Mouse (Mus musculus) kidney, postnatal 0 days (tissue): ENCODE results near the gene Dctpp1. TPM values are rescaled to one million over a fixed set of nuclear protein-coding genes. Genes with fewer than 3 reads are reported as not detected.

Experiments used
- ATAC-seq: fragments of 200-750 bp; cut with Nextera tagmentation; replicated peaks from 2 replicates; pipeline ENCODE4 v1.8.0; 2017; ENCODE audit warnings: low read depth, moderate number of reproducible peaks, moderate TSS enrichment, moderate library complexity; ENCODE audit not compliant: low FRiP score
- DNase-seq: peaks from one replicate; pipeline ENCODE4 v3.0.0-alpha.2; 2016; ENCODE audit warnings: low spot score
- H3K27ac ChIP-seq: fragments of 300-500 bp; sonication (generic); 2 replicates; pipeline ENCODE4 v1.5.1; 2014; ENCODE audit warnings: mild to moderate bottlenecking
- H3K27me3 ChIP-seq: fragments of 300-500 bp; sonication (generic); 2 replicates; pipeline ENCODE4 v1.6.1; 2014; ENCODE audit warnings: low read length, mixed read lengths; ENCODE audit not compliant: insufficient read depth
- H3K36me3 ChIP-seq: fragments of 300-500 bp; sonication (generic); 2 replicates; pipeline ENCODE4 v1.6.1; 2014; ENCODE audit warnings: low read length, mixed read lengths; ENCODE audit not compliant: insufficient read depth
- H3K4me1 ChIP-seq: fragments of 300-500 bp; sonication (generic); replicated peaks from 2 replicates; pipeline ENCODE4 v1.6.1; 2014; ENCODE audit warnings: antibody characterized with exemption, low read length, mixed read lengths; ENCODE audit not compliant: insufficient read depth
- H3K4me2 ChIP-seq: fragments of 300-500 bp; sonication (generic); 2 replicates; pipeline ENCODE4 v1.6.1; 2014; ENCODE audit warnings: mild to moderate bottlenecking, low read length, moderate library complexity, mixed read lengths
- H3K4me3 ChIP-seq: fragments of 300-500 bp; sonication (generic); replicated peaks from 2 replicates; pipeline ENCODE4 v1.5.1; 2014; ENCODE audit warnings: low read depth, low read length
- H3K9ac ChIP-seq: fragments of 300-500 bp; sonication (generic); 2 replicates; pipeline ENCODE4 v1.6.1; 2014; ENCODE audit warnings: low read depth, low read length
- H3K9me3 ChIP-seq: fragments of 300-500 bp; sonication (generic); replicated peaks from 2 replicates; pipeline ENCODE4 v1.6.1; 2016; ENCODE audit warnings: low read length, inconsistent platforms, mixed read lengths
- CTCF ChIP-seq: IDR thresholded peaks from 2 replicates; pipeline ENCODE4 v1.5.1; 2016; ENCODE audit warnings: antibody characterized with exemption, low read depth, mild to moderate bottlenecking, moderate library complexity
- WGBS: fragments of 180-500 bp; shearing (Covaris S2); extraction: QIAGEN DNeasy Blood & Tissue Kit; methylation state at CpG from one replicate; pipeline ENCODE4 v1.1.7; 2014; 5-methylcytosine and 5-hydroxymethylcytosine counted together
- polyA plus RNA-seq: library from polyadenylated mRNA; unstranded; fragments of >200 nt; fragmentation: Nextera tagmentation; extraction: Ambion mirVana; gene quantifications from 2 replicates; pipeline ENCODE4 v1.2.1, GENCODE M21; 2015

Dctpp1 gene
- 146 and 157 TPM in 2 replicates for polyA plus RNA-seq

DNA sequence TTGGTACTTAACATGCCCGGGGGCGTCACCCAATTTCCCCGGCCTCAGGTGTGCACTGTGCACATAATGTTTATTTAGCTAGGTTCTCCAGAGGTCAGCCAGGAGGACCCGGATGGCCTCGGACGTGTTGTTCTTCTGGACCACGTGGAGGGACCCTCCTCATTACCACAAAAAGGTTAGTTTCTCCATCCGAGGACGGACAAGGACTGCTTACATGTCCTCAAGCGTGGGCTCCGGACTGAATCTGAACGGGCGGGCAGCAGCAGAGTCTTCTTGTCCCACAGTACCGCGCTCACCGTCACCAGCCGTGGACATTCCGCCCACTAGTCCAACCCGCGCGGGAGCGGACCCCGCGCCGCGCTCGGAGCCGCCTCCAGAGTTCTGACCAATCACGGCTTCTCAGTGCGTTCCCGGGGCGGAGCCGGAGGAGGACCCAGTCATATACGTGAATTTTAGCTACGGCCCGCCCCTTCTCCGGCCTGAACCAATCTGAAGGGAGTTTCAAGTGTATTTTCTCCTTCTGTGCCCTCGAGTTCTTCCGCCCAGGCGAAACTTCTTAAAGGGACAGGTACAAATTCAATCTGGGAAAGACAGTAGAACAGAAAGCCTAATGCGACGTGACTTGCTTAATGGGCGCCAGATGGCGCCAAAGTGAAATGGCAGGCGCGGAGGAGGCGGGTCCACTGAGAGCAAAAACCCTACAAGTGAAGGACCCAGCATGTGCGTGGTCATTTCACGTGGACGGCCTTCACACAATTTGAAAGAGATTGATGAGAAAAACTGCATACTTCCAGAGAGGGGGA, at the start of gene Dctpp1:
Dctpp1 (minus strand) TSS at position 401 of the 803 bp plus-strand sequence.
- H3K27ac ChIP-seq = no peak within 1 kb of the TSS
- no peaks in the 10 kb centered on the region for H3K9me3 ChIP-seq
- H3K9ac ChIP-seq = peak within 1 kb of the TSS; percentile 56
- DNase-seq (peak; percentile 100), ATAC-seq (peak; percentile 95)
- H3K4me2 ChIP-seq = peak within 1 kb of the TSS; percentile 77
- H3K27me3 ChIP-seq = no peaks in the 10 kb centered on the region
- WGBS = under 1% methylated on average over 50 of the region's 50 CpGs
- no peaks in the 10 kb centered on the region for H3K36me3 ChIP-seq
- peaks cover 7% of the 10 kb centered on the region; the same call in 1 of the 2 replicates for H3K4me1 ChIP-seq
- TF ChIP-seq CTCF = peak; percentile 97
- H3K4me3 ChIP-seq = peak within 1 kb of the TSS; percentile 54

DNA sequence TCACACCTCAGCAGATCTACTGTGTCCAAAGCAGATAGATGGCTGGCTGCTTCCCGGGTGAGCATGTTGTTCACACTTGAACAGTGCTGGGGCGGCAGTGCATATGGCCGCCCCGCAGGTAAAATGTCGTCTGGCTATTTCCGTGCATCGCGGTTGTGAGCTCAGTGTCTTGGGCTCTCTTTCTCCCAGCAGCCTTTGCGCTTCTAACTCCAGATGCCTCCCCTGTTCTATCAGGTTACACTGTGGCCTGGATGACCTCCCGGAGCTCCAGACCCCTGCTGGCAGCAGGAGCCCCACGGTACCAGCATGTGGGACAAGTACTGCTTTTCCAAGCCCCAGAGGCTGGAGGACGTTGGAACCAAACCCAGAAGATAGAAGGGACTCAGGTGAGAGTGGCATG, 49.4 kb upstream of the Dctpp1 start:
- H3K4me1 ChIP-seq = no peaks in the 10 kb centered on the region
- H3K4me2 ChIP-seq = no peak overlapping the region
- no peak overlapping the region for H3K27ac ChIP-seq
- DNase-seq (no peak), ATAC-seq (no peak)
- no peaks in the 10 kb centered on the region for H3K27me3 ChIP-seq
- TF ChIP-seq CTCF = no peak
- no peak overlapping the region for H3K9ac ChIP-seq
- WGBS = 53% methylated on average over 12 of the region's 12 CpGs
- H3K36me3 ChIP-seq = no peaks in the 10 kb centered on the region
- H3K4me3 ChIP-seq = no peak overlapping the region
- H3K9me3 ChIP-seq = no peaks in the 10 kb centered on the region

DNA sequence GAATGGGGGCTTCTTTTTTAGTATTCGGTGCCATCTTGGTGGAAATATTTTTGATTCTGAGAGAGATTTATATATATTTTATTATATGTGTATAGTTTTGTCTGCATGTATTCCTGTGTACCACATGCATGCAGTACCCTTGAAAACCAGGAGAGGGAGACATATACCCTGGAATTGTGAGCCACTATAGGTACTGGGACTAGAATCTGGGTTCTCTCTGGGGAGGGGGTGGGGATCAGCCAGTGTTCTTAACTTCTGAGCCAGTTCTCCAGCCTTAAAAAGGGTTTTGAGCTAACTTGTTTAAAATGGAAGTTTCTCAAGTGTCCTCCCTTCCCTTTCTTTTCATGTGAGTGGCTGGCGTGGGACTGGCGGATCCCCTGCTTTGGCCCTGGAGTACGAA, 48.4 kb upstream of the Dctpp1 start:
- peak; percentile 83 for DNase-seq
- Histone ChIP-seq H3K27me3 (no peaks in the 10 kb centered on the region), H3K4me2 (no peak overlapping the region), H3K9ac (no peak overlapping the region), H3K27ac (no peak overlapping the region), H3K36me3 (no peaks in the 10 kb centered on the region), H3K4me3 (no peak overlapping the region), H3K9me3 (no peaks in the 10 kb centered on the region), H3K4me1 (no peaks in the 10 kb centered on the region)
- TF ChIP-seq CTCF = peak; percentile 79
- 70% methylated on average over 4 of the region's 4 CpGs for WGBS
- ATAC-seq = no peak

DNA sequence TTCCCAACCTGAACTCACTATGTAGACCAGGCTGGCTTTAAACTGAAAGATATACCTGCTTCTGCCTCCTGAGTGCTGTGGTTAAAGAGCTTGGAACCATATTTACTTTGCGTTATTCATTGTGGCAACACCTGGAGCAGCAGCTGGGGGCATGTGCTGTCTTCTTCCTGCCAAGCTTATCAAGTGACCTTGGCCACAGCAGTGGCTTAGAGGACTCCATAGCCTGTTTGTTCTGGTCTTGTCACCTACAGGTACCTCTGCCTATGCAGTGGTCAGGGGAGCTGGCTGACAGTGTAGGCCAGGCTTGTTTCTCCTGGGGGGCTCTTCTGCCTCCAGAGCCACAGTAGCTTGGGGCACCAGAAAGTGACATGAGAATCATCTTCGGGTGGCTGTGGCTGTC, 47.9 kb upstream of the Dctpp1 start:
- no peak for TF ChIP-seq CTCF
- Histone ChIP-seq H3K4me1 (no peaks in the 10 kb centered on the region), H3K36me3 (no peaks in the 10 kb centered on the region), H3K27ac (no peak overlapping the region), H3K4me2 (no peak overlapping the region), H3K9ac (no peak overlapping the region), H3K4me3 (no peak overlapping the region), H3K9me3 (no peaks in the 10 kb centered on the region), H3K27me3 (no peaks in the 10 kb centered on the region)
- no peak for DNase-seq
- WGBS = 81% methylated on average over 2 of the region's 2 CpGs
- ATAC-seq = no peak

DNA sequence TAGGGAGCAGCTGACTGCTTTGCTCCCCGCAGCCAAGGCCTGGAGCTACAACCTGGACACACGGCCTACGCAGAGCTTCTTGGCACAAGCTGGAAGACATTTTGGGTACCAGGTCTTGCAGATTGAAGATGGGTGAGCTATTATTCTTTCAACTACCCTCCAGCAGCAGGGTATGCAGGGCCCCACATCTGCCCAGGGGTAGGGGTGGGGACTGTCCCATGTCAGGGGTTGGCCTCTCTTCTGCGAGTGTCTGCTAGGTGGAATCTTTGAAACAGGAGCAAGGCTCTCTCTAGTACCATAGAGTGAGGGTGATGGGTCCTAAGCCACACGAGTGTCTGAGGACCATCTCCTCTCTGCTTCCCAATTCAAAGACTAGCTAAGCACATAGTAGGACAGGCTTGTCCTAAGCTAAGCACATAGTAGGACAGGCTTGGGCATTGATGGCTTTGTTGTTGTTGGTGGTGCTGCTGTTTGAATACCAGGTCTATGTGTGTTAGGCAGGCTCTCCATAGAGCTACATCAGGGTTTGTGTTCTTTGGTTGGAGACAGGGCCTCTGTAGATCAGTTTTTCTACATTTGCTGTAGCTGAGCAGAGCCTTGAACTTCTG, 37.2 kb upstream of the Dctpp1 start:
- Histone ChIP-seq H3K9me3 (no peaks in the 10 kb centered on the region), H3K4me3 (no peak overlapping the region), H3K9ac (no peak overlapping the region), H3K4me2 (no peak overlapping the region), H3K36me3 (no peaks in the 10 kb centered on the region), H3K4me1 (no peaks in the 10 kb centered on the region), H3K27me3 (no peaks in the 10 kb centered on the region), H3K27ac (no peak overlapping the region)
- TF ChIP-seq CTCF = no peak
- WGBS = 90% methylated on average over 5 of the region's 5 CpGs
- no peak; the same call in 1 of the 2 replicates for ATAC-seq
- DNase-seq = no peak

DNA sequence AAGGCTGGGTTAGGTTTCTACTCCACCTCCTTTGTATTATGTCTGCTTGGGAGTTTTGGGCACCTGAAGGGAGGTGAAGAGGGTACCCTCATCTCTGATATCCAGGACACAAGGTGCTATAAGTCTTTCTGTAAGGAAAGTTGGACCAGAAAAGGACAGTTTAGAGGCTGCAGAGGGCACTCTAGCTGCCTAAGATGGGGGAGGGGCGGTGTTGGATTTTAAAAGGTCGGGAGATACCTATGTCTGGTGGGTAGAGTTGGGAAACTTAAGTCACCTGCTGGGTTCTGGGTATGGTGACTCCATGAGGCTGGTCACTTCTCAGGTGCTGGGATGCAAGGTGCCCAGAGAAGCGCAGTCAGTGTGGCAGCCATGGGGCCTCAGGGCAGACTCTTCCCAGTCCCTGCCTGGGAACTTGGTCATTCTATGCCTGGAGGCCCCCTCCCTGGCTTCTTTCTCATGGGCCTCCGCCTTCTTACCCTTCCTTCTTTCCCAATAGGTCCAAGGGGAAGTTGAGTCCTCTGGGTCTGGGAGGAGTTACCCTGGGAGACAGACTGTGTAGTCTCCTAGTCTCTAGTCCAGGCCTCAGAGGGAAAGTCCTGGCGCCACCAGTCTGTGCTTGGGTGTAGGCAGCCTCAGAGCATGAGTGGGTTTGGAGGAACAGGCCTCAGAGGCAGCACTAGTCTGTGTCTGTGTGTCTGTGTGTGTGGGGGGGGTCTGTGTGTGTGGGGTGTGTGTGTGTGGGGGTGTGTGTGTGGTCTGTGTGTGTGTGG, 36.5 kb upstream of the Dctpp1 start:
- no peaks in the 10 kb centered on the region for H3K27me3 ChIP-seq
- H3K4me1 ChIP-seq = no peaks in the 10 kb centered on the region
- 84% methylated on average over 5 of the region's 5 CpGs for WGBS
- no peak overlapping the region for H3K4me2 ChIP-seq
- DNase-seq = no peak
- H3K36me3 ChIP-seq = no peaks in the 10 kb centered on the region
- no peak overlapping the region for H3K4me3 ChIP-seq
- H3K9me3 ChIP-seq = no peaks in the 10 kb centered on the region
- no peak for TF ChIP-seq CTCF
- ATAC-seq = no peak
- no peak overlapping the region for H3K27ac ChIP-seq
- H3K9ac ChIP-seq = no peak overlapping the region
